Mouse (Mus musculus) liver, embryonic 14.5 days (tissue): ENCODE data around the gene Fnip2.

Source experiments
- CTCF ChIP-seq: IDR thresholded peaks from 2 replicates; pipeline ENCODE4 v1.5.1; 2016; ENCODE audit warnings: antibody characterized with exemption, low read depth, control low read depth
- EP300 ChIP-seq: IDR thresholded peaks from 2 replicates; pipeline ENCODE4 v1.6.1; 2016; ENCODE audit warnings: antibody characterized with exemption, low read depth

DNA sequence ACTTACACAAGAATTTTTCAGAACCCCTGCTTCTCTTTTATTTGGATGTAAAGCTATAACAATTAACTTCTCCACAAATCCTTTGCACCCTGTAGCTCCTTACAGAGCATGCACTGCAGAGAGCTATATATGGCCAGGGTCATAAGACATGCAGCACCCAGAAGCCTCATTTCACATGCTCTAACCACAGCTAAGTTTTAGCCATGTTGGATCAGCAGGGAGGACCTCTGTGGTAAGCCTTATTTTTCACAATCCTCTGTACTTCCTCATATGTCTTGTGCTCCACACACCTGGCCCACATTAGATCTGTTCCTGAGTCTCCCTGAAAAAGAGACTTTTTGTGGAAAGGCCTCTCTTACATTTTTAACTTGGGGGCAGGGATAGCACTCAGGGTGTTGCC is 27.9 kb downstream of the Fnip2 start:
- TF ChIP-seq CTCF (no peak), EP300 (no peak)
